Mouse (Mus musculus): ENCODE data around the gene Gm21866.
"Not testable (repeated sequence)": the region's sequence is repeated elsewhere in the genome, so short reads cannot be mapped to it uniquely, and the experiment has no call there.

The Gm21866 gene

GRCm38 (mm10) chrY:13465479-13465878, at the start of gene Gm21866:
Gene Gm21866 (minus strand): TSS chrY:13465579.
- DNase-seq (ENCODE audit: low read depth, low spot score) = not testable (repeated sequence)

DNA sequence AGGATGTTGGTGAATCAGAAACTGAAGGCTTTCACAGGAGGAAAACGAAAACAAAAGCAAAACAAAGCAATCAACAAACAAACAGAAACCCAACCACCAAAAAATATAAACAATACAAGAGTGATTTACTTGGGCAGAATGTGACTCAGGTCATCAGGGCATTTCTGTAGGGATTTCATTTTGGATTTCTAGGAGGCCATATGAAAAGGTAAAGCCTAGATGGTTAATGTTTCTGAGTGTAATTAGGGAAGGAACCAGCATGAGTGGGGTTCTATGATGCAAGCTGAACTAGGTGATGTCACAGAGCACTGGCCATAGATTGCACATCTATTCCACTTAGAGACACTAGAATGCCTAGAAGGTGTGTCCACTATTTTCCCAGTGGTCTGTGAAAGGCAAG, 28.3 kb upstream of the Gm21866 start, which contains the start of gene Gm20773:
Gene Gm20773, plus strand, starts transcription at position 301 of the 400 bp plus-strand sequence.
- DNase-seq (ENCODE audit: low read depth, low spot score) = not testable (repeated sequence)
